ENCODE assay signal across 12 mouse cellular contexts in the genomic region with DNA sequence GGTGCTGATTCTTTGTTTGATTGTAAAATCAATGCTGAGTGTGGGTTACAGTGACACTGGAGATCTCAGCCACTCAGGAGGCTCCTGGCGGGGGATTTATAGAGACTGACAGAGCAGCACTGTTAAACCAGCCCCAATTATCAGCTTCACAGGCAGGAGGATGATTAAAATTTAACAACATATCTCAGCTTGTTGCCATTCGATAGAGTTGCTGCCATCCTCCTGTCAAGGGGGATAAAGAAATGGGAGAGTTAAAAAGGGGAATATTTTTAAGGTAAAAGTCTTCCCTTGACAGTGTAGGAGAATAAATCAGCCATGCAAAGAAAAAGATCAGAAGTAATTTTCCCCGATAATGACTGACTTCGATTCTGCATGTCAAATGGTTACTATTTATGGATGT.
"Had no signal": no experiment of that assay in that cellular context is flagged by ENCODE, and none has a peak within 500 bp of the region (broad histone marks: within the 10 kb centered on the region; RNA-seq: fewer than 3 reads in every experiment).

No protein-coding gene starts in this region.

- ATAC-seq: intestine, embryonic 15.5 days; liver, postnatal 0 days had no signal

- H3K9ac ChIP-seq: intestine, embryonic 15.5 days; liver, postnatal 0 days; lung, embryonic 15.5 days; neural tube, embryonic 13.5 days had no signal

- H3K27ac ChIP-seq: intestine, embryonic 15.5 days; limb, embryonic 10.5 days; lung, embryonic 15.5 days; neural tube, embryonic 13.5 days; stomach, postnatal 0 days had no signal

- H3K9me3 ChIP-seq: intestine, embryonic 15.5 days; limb, embryonic 10.5 days; lung, embryonic 15.5 days; neural tube, embryonic 13.5 days had no signal

- DNase-seq: kidney, adult 18-20 months; kidney, postnatal 10 days; liver, postnatal 0 days; lung, postnatal 14 days; thymus, adult 18-20 months; thymus, postnatal 14 days had no signal

- H3K27me3 ChIP-seq: intestine, embryonic 15.5 days; lung, embryonic 15.5 days; neural tube, embryonic 13.5 days had no signal

- H3K4me2 ChIP-seq: intestine, embryonic 15.5 days; liver, embryonic 11.5 days; lung, embryonic 15.5 days; neural tube, embryonic 13.5 days had no signal

- H3K4me1 ChIP-seq: intestine, embryonic 15.5 days; lung, embryonic 15.5 days had no signal

- H3K36me3 ChIP-seq: intestine, embryonic 15.5 days; limb, embryonic 10.5 days; lung, embryonic 15.5 days; neural tube, embryonic 13.5 days had no signal

- H3K4me3 ChIP-seq: intestine, embryonic 15.5 days; limb, embryonic 10.5 days; lung, embryonic 15.5 days; neural tube, embryonic 13.5 days had no signal
